Mouse (Mus musculus) cerebellum, postnatal 4 days (tissue): ENCODE measurements around the gene Nt5c3.
"Not testable (repeated sequence)": the region's sequence is repeated elsewhere in the genome, so short reads cannot be mapped to it uniquely, and the experiment has no call there.

Experiments used
- DNase-seq, 2 experiments: peaks; one replicate each; pipeline ENCODE4 v3.0.0; 2022; ENCODE audit warnings: low spot score in 2 of 2, mixed read lengths in 1 of 2

Gene Nt5c3

DNA sequence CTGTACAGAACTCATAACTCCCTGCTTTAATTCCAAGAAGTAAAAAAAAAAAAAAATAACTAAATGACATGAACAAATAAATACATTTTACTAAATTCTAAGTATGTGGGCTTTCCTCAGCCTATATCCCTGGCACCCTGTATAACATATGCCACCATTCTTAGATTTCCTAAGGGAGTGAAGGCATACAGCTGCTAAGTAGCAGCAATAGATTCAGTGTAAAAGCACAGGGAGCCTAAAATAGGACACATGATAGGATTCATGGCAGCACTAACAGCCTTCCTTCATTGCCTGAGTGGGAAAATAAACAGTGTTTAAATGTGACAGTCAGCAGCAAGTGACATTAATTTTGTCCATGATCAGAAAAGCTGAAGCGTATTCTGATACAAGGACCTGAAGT lies 19.4 kb downstream of the Nt5c3 start:
- DNase-seq: no peak

DNA sequence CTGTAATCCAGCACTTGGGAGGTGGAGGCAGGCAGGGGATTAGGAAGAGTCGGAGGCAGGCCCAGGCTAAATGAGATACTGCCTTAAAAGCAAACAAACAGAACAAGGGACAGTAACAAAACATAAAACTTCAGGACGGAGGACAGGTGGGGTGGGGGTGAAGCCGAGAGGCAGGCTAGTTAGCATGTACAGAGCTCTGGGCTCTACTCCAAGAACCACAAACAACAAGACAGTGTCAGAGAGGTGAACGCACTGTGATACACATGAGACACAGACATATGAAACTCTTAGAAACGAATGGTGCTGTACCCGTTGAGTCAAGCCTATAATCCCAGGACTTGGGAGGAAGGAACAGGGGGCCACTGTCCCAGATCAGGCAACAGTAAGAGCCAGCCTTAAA lies 19.9 kb downstream of the Nt5c3 start:
- DNase-seq: no peak

DNA sequence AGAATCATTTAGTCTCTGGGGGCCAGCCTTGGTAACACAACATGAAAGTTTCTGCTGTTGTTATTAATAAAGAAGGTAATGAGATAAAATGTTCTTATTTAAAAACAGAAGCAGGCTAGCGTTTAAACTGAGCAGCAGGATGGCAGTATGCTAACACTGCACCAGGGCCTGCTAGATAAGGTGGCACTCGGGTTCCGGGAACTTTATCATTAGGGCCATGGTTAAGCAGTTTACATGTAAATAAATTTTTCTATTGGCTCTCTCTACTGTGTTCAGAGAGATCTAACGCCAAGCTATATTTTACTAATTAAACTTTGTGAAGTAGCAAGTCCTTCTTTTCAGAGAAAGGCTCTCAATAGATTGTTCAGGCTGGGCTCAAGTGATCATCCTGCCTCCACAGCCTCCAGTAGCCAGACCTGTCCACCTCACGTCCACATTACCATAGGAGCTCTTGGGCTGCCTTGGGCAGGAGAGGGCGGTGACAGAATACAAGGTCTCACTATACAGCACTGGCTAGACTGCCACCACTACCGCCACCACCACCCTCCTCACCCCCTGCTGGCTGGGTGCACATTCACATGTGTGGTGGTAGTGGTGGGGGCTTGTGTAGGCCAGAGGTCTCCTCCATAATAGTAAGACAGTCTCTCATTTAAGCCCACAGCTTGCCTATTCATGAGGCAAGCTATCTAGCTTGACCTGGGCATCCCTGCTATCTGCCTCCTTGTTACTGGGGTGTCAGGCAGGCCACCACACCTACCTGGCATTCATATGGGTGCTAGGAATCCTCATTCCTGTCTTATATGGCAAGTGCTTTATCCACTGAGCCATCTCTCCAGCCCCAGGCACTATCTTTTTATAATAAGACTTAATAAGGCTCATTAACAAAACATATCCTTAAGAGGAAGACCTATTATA lies 20.9 kb downstream of the Nt5c3 start:
- no peak for DNase-seq

DNA sequence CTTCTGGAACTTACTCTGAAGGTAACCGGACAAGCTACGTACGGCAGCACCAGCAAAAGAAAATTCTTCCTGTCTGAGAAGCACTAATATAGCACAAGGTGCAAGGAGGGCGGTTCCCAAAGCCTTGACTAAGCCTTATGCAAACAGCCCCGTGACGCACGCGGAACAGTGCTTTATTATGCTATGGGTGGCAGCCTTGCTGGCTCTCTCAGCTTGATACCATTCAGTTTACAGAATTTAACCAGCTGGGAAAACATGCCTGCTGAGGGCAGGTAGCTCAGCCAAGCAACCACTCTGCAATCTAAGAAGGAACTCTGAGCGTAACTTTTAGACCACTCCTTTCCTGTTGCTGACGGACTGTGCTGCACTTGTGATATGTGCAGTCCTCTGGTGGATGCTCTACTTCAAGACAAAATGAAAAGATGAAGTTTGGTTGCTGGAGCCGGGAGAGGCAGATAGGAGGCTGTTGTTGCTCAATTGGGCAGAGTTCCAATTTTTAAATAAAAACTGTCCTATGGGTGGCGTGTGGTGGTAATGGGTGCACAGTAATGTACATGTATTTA lies 21.8 kb downstream of the Nt5c3 start:
- DNase-seq: no peak

DNA sequence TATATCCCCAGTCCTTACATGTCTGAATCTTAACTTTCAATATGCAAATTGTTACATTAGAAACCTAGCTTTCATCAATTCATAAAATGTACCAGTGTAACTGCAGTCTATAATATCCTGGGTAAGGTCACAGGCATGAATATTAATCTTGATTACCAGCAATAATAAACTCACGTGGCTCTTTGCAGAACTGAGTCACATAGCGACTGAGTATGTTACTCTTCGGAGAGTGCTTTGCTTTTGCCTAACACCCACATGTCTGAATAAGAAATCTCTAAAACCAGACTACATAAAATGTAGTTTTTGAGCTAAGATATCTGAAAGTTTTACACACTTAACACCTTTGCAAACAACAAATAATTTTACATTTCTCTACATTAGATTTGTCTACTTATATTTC lies 22.4 kb downstream of the Nt5c3 start:
- no peak for DNase-seq

DNA sequence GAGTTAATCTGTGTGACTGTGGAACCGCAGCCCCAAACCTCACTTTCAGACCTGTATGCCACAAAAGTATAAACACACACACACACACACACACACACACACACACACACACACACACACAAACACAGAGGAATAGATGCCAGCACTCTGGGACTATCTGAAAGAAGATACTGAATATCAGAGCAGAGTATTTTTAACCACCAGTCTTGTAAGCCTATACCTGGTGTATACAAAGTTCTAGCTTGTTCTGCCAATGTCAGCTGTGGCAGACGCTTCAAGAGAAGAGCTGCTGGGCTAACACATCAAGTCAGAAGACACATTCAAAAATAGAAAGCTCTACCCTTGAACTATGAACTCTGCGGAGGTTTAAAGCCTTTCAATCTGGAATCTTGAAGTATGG lies 24.1 kb downstream of the Nt5c3 start:
- no peak for DNase-seq

DNA sequence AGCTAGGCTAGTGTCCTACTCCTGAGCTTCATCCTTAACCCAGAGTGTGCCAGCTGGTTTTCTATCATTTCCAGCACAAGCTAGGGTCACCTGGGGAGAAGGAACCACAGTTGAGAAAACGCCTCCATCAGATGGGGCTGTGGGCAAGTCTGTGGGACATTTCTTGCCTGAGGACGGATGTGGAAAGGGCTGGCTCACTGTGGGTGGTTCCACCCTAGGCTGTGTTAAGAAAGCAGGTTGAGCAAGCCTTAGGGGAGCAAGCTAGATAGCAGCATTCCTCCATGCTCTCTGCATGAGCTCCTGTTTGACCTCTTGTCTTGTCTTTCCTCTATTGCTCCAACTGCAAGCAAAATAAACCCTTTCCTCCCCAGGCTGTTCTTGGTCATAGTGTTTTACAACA lies 33.0 kb downstream of the Nt5c3 start:
- DNase-seq: no peak

DNA sequence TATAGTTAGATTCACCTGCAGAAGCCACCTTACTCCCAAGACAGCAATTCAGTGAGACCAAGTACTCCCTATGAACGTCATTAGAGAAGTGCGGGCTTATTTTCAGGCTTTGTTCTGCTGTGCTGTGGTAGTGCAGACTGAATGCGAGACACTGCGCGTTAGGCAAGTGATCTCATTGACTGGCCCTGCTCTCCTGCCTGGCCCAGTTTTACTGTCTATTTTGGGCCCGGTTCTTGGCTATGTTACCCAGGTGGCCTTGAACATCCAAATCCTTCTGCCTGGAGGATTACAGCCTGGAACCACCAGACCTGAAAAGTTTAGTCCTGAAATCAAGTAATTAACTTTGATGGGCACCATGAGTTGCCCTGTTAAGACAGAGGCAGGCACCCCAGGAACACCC lies 35.2 kb downstream of the Nt5c3 start:
- DNase-seq: no peak

DNA sequence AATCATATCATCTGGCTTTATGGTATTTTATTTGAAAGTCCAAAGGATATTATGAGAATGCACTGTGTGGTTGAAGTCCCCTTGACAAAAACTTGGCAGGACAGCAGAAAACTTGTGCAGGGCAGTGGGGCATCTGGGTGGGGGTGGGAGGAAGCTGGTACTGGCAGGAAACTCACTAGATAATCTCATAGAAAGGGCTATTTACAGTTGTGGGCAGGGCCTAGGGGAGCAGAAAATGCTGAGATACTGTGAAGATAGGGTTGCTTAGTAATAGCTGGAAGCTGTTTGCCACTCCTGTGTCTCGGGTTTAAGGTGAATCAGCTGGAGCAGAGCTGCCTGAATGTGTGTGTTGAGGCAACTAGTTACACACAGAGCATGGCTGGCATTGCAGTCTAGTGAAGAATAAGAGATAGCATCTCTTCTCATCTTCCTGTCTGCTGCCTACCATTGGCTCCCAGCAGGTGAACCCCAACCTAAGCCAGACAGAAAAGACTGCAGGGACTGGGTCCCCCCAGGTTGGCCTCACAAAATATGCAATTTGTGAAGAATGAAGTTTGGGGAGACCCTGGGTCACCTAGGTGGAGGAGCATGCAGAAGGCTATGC lies 44.3 kb downstream of the Nt5c3 start:
- DNase-seq: no peak

DNA sequence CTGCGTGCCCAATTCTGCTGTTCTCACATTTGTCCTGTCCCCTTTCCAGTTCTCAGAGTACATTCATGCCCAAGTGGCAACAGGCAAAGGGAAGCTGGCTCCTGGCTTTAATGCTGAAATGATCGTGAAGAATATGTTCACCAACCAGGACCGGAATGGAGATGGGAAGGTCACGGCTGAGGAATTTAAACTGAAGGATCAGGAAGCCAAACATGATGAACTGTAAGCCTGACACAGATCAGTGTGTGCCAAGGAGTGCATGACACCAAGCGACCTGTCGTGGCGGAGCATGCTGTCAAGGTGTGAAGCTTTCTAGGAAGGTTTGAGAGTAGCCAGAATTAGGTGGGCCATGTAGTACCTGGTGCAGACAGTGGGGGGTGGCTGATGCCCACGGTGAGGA lies 45.7 kb downstream of the Nt5c3 start:
- no peak for DNase-seq

DNA sequence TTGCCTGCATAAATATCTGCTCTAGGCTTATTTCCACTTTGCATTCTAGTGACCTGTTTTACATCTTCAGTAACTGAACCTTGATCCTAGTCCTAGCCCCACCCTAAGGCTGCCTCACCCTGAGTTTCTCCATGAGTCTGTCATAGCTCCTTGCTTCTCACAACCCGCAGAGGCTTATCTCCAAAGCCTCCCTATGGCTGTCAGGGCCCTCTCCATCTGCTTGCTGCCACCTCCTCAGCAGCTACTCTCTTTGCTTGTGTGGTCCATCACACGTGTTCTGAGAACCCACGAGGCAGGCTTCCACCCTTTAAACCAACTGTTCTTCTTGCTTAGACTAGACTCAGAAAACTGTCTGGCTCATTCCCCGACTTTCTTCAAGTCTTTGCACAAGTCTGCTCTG lies 46.9 kb downstream of the Nt5c3 start:
- no peak for DNase-seq

DNA sequence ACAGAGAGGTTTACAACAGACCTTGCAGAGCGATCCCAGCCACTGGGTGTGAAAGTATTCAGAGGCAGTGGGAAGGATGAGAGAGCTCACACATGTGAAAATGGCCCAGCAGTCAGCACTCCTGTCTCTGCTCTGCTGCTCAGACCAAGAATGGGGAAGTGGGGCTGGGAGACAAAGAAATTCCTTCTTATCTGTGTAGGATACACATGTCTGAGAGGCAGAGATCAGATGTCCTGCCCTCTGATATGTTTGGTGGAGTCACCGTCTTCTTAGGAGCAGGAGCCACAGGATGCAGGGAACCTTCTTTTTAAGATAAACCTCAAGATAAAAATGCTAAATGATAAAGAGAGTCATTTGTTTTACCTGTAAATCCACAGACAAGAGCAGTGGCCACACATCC lies 53.7 kb downstream of the Nt5c3 start:
- DNase-seq: no peak

DNA sequence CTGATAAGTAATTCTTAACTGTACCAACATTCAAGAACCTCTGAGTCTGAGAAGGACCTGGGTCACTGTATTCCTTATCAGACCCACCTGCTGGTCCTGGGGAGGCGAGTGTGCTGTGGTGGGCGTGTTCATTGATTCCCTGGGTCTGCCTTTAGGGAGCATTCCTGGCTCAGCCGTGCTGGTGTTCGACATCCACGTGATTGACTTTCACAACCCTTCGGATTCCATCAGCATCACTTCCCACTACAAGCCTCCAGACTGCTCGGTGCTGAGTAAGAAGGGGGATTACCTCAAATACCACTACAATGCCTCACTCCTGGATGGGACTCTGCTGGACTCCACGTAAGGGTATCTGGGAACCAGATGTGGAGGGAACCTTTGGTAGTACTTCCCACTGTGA lies 55.2 kb downstream of the Nt5c3 start:
- DNase-seq: no peak

DNA sequence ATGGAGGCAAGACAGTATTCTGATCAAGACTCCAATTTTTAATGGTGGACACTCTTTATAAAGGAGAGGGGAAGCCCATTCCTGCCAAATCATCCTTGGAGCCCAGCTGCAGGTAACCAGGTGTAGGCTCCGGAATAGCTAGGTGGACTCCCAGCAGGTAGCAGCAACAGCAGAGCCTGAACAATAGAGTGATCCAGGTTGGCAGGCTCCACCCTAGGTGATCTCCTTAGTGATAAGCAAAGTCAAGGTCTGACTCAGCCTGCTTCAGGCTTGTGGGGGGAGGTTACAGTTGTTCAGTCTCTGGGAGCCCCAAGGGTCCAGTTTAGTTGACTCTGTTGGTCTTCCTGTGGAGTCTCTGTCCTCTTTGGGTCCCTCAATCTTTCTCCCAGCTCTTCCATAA lies 56.8 kb downstream of the Nt5c3 start:
- not testable (repeated sequence) for DNase-seq

DNA sequence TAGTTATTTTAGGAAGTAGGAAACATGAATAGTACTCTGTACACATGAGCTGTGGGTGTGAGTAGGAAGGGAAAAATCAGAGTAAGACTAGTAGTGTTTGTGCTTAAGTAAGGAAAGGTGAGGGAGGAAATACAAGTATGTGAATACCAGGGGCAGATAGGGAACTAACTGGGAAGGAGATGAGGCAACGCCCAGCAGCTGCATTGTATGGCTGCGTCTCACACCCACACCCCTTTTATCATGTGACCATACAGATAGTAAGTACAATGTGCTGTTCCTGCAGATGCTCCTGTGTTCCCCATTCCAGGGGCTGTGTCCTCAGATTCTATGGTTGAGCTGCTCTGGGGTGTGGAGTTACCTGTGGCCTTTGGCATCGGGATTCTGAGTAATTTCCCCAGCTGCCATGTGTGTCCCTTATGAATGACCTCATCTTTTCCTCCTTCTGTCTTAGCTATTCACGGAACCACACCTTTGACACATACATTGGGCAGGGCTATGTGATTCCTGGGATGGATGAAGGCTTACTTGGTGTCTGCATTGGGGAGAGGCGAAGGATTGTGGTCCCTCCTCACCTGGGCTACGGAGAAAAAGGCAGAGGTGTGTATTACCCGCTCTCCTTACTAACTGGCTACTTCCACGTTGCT lies 63.4 kb downstream of the Nt5c3 start:
- DNase-seq: no peak

DNA sequence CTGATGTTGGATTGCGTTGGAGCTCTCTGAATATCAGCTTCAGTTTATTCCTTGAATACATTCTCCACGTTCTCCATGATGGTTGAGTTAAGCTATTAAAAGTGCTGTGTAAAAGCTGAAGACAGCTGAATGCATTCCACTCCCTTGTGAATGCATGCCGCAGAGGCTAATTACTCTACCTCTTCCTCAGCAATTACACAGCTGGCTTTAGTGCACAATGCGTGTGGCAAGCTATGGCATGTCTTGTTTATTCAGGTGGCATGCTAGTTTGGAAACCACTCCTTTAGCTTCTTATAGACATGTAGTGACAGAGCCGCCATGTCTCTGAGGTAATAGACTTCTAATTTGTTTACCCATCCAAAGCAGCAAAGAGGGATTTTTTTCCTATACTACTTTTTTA lies 67.0 kb downstream of the Nt5c3 start:
- no peak for DNase-seq

DNA sequence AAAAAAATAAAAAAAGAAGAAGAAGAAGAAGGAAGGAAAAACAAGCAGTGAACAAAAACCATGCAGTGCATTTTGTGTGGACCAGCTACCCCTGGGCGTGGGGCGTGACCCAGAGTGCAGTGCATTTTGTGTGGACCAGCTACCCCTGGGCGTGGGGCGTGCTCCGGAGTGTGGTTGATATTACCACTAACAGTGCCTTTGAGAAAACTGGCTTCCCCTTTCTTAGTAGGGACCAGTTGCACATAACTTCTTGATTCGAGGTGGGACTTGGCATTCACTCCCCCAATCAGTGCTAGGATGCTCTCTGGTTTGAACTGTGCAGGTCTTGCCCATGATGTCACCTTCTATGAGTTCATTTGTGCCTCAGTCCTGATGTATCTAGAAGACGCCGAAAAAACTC lies 68.9 kb downstream of the Nt5c3 start:
- no peak for DNase-seq

DNA sequence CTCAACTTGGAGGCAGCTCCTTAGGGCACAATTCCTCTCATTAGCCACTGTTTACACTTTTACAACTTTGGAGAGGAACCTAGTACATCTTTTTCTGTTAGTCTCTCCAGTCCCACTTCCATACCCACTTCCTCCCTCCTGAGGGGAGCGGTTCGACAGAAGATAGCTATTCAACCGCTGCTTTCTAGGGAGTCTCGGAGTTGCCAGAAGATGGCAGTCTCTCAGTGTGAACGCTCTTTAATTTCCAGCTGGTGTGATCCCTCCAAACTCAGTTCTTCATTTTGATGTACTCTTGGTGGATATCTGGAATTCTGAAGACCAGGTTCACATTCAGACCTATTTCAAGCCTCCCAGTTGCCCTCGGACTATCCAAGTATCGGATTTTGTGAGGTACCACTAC lies 73.4 kb downstream of the Nt5c3 start:
- DNase-seq: no peak

DNA sequence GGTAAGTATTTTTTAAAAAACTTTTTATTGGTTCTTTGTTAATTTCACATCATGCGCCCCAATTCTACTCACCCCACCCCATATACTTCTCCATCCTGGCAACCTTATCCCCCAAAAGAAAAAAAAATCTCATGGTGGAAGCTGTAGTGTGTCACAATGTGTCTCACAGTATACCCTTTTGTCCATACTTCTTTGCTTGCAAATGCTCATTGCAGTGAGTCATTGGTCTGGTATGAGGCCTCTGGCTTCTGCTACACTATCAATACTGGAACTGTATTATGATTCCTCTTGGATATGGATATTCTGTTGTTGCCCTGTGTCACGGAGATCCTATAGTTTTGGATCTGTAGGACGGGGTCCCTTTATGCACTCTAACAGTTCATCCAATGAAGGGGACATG lies 74.8 kb downstream of the Nt5c3 start:
- DNase-seq: no peak

DNA sequence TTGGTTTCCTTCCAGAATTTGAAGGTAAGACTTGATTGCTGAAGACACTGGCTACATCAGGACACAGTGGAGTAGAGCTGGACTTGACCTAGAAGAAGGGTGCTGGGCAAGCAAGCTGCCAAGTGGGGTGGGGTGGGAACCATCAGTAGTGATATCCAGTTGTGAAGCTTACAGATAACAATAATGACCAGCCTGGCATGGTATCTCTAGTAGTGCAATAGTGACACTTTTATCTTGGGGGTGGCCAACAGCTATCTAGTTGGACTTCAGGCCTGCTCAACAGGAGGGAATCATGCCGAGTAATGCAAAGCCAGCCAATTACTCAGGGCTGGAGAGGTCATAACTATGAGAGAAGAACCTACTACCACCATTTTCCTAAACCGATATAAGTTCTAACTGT lies 79.4 kb downstream of the Nt5c3 start:
- no peak for DNase-seq

DNA sequence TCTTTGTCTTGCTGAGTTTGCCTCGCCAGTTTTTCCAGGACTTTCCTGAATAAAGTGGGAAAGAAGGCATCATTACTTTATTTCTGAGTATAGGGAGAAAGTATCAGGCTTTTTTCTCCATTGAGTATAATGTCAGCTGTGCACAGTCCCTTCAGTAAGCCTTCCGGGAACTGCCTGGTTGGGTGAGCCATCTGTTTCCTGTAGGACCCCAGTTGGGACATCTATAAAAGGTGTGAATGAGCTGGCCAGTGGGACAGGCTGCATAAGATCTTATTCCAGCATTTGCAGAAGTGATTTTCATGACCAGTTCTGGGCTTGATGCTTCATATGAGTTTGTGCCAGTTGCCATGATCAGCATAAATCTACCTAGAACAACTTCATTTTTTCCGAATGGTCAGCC lies 80.5 kb downstream of the Nt5c3 start:
- no peak for DNase-seq

DNA sequence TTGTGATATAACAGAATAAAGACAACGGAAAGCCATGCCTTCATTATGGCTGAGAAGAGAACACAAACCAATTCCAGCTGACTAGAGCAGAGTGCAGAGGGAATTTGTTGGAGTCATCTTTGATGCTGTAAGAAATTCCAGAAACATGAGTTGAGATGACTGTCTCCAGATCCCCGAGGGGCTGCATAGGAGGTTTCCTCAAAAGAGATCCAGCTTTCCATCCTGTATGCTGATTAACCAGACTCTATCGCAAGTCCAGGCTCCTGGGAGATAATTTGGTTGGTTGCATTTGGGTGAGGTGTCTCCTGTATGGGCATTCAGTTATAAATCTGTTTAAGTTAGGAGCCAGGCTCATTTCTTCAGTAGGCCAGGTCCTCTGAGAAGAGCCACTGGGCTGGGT lies 86.1 kb downstream of the Nt5c3 start:
- DNase-seq: no peak

DNA sequence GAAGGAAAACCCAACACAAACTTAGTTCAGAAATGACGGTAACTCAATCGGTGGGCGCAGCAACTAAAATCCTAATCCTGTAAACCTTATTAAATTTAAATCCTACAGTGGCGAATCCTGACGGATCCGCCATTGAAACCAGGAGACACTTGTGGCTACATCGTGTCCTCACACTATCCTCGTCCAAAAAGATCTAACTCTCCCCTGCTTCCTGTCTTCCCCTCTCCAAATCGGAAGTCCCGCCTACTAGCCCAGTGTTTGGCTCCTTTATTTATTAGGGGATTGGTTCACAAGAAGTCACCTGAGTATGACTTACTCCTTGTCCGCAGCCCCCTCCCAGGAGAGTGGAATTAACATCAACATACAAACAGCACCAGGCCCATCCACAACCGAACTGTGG lies 86.6 kb downstream of the Nt5c3 start:
- no peak for DNase-seq
